Mouse (Mus musculus) lung, embryonic 14.5 days (tissue): ENCODE data around the gene Ppp1r13l. TPM values are rescaled to one million over a fixed set of nuclear protein-coding genes. Genes with fewer than 3 reads are reported as not detected.

Source experiments
- ATAC-seq: fragments of 200-750 bp; cut with Nextera tagmentation; 2 replicates; pipeline ENCODE4 v1.8.0; 2017; ENCODE audit warnings: mild to moderate bottlenecking, moderate TSS enrichment, moderate library complexity; ENCODE audit not compliant: insufficient read depth
- DNase-seq: peaks from one replicate; pipeline ENCODE4 v3.0.0-alpha.2; 2015
- H3K27ac ChIP-seq: fragments of 300-500 bp; sonication (generic); 2 replicates; pipeline ENCODE4 v1.5.1; 2014; ENCODE audit warnings: low read depth, mild to moderate bottlenecking, moderate library complexity
- H3K27me3 ChIP-seq: fragments of 300-500 bp; sonication (generic); 2 replicates; pipeline ENCODE4 v1.6.1; 2014; ENCODE audit warnings: low read length, control low read depth; ENCODE audit not compliant: insufficient read depth
- H3K36me3 ChIP-seq: fragments of 300-500 bp; sonication (generic); 2 replicates; pipeline ENCODE4 v1.6.1; 2014; ENCODE audit warnings: control low read depth; ENCODE audit not compliant: insufficient read depth
- H3K4me1 ChIP-seq: fragments of 300-500 bp; sonication (generic); 2 replicates; pipeline ENCODE4 v1.6.1; 2014; ENCODE audit warnings: antibody characterized with exemption, control low read depth; ENCODE audit not compliant: insufficient read depth
- H3K4me2 ChIP-seq: fragments of 300-500 bp; sonication (generic); 2 replicates; pipeline ENCODE4 v1.6.1; 2014; ENCODE audit warnings: mild to moderate bottlenecking
- H3K4me3 ChIP-seq: fragments of 300-500 bp; sonication (generic); 2 replicates; pipeline ENCODE4 v1.5.1; 2014; ENCODE audit warnings: low read depth, low read length
- H3K9ac ChIP-seq: fragments of 300-500 bp; sonication (generic); 2 replicates; pipeline ENCODE4 v1.6.1; 2014
- H3K9me3 ChIP-seq: fragments of 300-500 bp; sonication (generic); 2 replicates; pipeline ENCODE4 v1.6.1; 2016; ENCODE audit warnings: low read depth, low read length, control low read depth
- CTCF ChIP-seq: IDR thresholded peaks from 2 replicates; pipeline ENCODE4 v1.5.1; 2016; ENCODE audit warnings: antibody characterized with exemption, low read depth
- WGBS: fragments of 180-500 bp; shearing (Covaris S2); extraction: QIAGEN DNeasy Blood & Tissue Kit; methylation state at CpG from one replicate; pipeline ENCODE4 v1.1.7; 2014; 5-methylcytosine and 5-hydroxymethylcytosine counted together
- polyA plus RNA-seq: library from polyadenylated mRNA; unstranded; fragments of >200 nt; fragmentation: Nextera tagmentation; extraction: Ambion mirVana; gene quantifications from 2 replicates; pipeline ENCODE4 v1.2.1, GENCODE M21; 2014

Gene Ppp1r13l
- polyA plus RNA-seq, 1 experiment from 2014 or later = 5.4 TPM

- Histone ChIP-seq H3K4me1 (peaks cover 11% of the 10 kb centered on the region), H3K4me3 (peak overlapping the region; percentile 38), H3K27me3 (no peaks in the 10 kb centered on the region), H3K36me3 (no peaks in the 10 kb centered on the region), H3K9me3 (no peaks in the 10 kb centered on the region), H3K27ac (peak overlapping the region; percentile 87), H3K9ac (peak overlapping the region; percentile 33), H3K4me2 (peak overlapping the region; percentile 71)
- 0% methylated on average over 20 of the region's 20 CpGs for WGBS
- DNase-seq (peak; percentile 93), ATAC-seq (peak; percentile 83)
- no peak for TF ChIP-seq CTCF
Measured at GRCm38 (mm10) chr7:19326359-19326758, 33.2 kb upstream of the Ppp1r13l start.

- TF ChIP-seq CTCF = no peak
Measured at GRCm38 (mm10) chr7:19327128-19327527, 32.4 kb upstream of the Ppp1r13l start.

DNA sequence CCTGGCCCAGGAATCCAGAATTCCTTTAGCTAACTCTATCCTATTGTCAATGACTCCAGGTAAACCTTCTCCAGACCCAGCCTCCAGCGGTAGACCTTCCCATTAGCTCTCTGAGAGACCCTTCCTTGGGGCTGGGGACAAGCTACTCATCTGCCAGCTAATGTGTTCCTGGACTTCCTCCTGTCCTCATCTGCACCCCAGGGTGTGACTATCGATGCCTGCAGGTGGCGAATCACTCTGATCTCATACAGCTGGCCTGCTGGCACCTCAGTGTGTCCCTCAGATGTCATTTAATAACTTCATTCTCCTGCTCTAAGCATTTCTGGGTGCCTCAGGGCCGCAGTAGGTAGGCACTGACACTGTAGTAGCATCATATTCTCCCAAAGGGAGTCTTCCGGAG lies 31.8 kb upstream of the Ppp1r13l start:
- DNase-seq (no peak), ATAC-seq (no peak)
- H3K4me1 ChIP-seq = peaks cover 11% of the 10 kb centered on the region
- 75% methylated on average over 5 of the region's 5 CpGs for WGBS
- H3K36me3 ChIP-seq = no peaks in the 10 kb centered on the region
- no peak overlapping the region for H3K27ac ChIP-seq
- no peak overlapping the region for H3K9ac ChIP-seq
- no peaks in the 10 kb centered on the region for H3K9me3 ChIP-seq
- H3K4me2 ChIP-seq = peak overlapping the region; percentile 71; the same call in 1 of the 2 replicates
- no peak overlapping the region; the same call in 1 of the 2 replicates for H3K4me3 ChIP-seq
- no peaks in the 10 kb centered on the region for H3K27me3 ChIP-seq
- TF ChIP-seq CTCF = no peak

More at GRCm38 (mm10) chr7:19327128-19327527, 32.4 kb upstream of the Ppp1r13l start:
- peak; percentile 95 for DNase-seq
- Histone ChIP-seq H3K27ac (peak overlapping the region; percentile 87), H3K4me1 (peaks cover 11% of the 10 kb centered on the region), H3K27me3 (no peaks in the 10 kb centered on the region), H3K4me2 (peak overlapping the region; percentile 71), H3K36me3 (no peaks in the 10 kb centered on the region), H3K9ac (peak overlapping the region; percentile 33), H3K4me3 (peak overlapping the region; percentile 38), H3K9me3 (no peaks in the 10 kb centered on the region)
- peak; percentile 75 for ATAC-seq
- WGBS = under 1% methylated on average over 22 of the region's 22 CpGs

- Histone ChIP-seq H3K27ac (no peak overlapping the region), H3K9me3 (no peaks in the 10 kb centered on the region), H3K36me3 (no peaks in the 10 kb centered on the region), H3K27me3 (no peaks in the 10 kb centered on the region), H3K4me2 (no peak overlapping the region), H3K4me3 (no peak overlapping the region), H3K4me1 (peaks cover 11% of the 10 kb centered on the region), H3K9ac (no peak overlapping the region)
- no peak for ATAC-seq
- peak; percentile 22 for DNase-seq
- TF ChIP-seq CTCF = peak; percentile 48
Measured at GRCm38 (mm10) chr7:19328425-19328824, 31.1 kb upstream of the Ppp1r13l start.

DNA sequence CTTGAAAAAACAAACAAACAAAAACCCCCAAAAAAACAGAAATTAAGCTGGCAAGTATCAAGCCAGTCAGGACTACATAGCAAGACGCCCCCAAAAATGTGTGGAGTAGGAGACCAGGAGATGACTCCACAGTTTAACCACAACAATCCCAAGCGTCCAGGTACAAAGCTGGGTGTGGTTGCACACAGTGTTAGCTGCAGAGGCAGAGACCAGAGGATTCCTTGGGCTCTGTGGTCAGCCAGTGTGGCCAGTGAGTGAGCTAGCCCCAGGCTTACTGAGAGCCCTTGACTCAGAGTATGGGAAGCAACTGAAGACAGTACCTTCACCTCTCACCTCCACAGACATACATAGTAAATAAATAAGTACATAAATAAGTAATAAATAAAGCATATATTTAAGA lies 27.6 kb upstream of the Ppp1r13l start:
- no peak overlapping the region for H3K4me2 ChIP-seq
- H3K27ac ChIP-seq = no peak overlapping the region
- no peaks in the 10 kb centered on the region; the same call in 1 of the 2 replicates for H3K4me1 ChIP-seq
- TF ChIP-seq CTCF = no peak
- H3K36me3 ChIP-seq = no peaks in the 10 kb centered on the region
- ATAC-seq (no peak), DNase-seq (no peak)
- no peaks in the 10 kb centered on the region for H3K27me3 ChIP-seq
- H3K9ac ChIP-seq = no peak overlapping the region
- H3K9me3 ChIP-seq = no peaks in the 10 kb centered on the region
- no peak overlapping the region for H3K4me3 ChIP-seq
- WGBS = 67% methylated on average over 2 of the region's 2 CpGs

GRCm38 (mm10) chr7:19332709-19333352 lies 26.7 kb upstream of the Ppp1r13l start:
- peak overlapping the region; percentile 75 for H3K9ac ChIP-seq
- no peaks in the 10 kb centered on the region for H3K9me3 ChIP-seq
- H3K4me3 ChIP-seq = peak overlapping the region; percentile 58
- H3K27me3 ChIP-seq = no peaks in the 10 kb centered on the region
- under 1% methylated on average over 52 of the region's 52 CpGs for WGBS
- TF ChIP-seq CTCF = no peak
- ATAC-seq (peak; percentile 64), DNase-seq (peak; percentile 89)
- no peaks in the 10 kb centered on the region for H3K4me1 ChIP-seq
- H3K4me2 ChIP-seq = peak overlapping the region; percentile 87
- peak overlapping the region; percentile 76 for H3K27ac ChIP-seq
- H3K36me3 ChIP-seq = no peaks in the 10 kb centered on the region

- no peak for TF ChIP-seq CTCF
- no peak overlapping the region for H3K4me3 ChIP-seq
- no peaks in the 10 kb centered on the region for H3K27me3 ChIP-seq
- no peaks in the 10 kb centered on the region for H3K36me3 ChIP-seq
- 47% methylated on average over 3 of the region's 3 CpGs for WGBS
- no peaks in the 10 kb centered on the region for H3K9me3 ChIP-seq
- DNase-seq (peak; percentile 44), ATAC-seq (no peak)
- H3K4me2 ChIP-seq = no peak overlapping the region
- no peaks in the 10 kb centered on the region for H3K4me1 ChIP-seq
- H3K27ac ChIP-seq = no peak overlapping the region
- no peak overlapping the region for H3K9ac ChIP-seq
Measured at GRCm38 (mm10) chr7:19335583-19335982, 24.0 kb upstream of the Ppp1r13l start.
